Mouse (Mus musculus): ENCODE data around the gene Pofut2. TPM values are rescaled to one million over a fixed set of nuclear protein-coding genes. Genes with fewer than 3 reads are reported as not detected.

The Pofut2 gene
- total RNA-seq (2021), result 10 to 100 TPM; 73.0 to 87.9 TPM
- polyA plus RNA-seq (2012; rRNA removed), result 107 and 117 TPM in 2 replicates
- long read RNA-seq, transcript Pofut2-201 (9 exons, 2,290 nt), result major isoform, 84 of 110 reads
- long read RNA-seq, partial matches to known transcripts, result 17 of 110 reads
- long read RNA-seq, other reads (novel, unspliced or antisense), result 9 of 110 reads

DNA sequence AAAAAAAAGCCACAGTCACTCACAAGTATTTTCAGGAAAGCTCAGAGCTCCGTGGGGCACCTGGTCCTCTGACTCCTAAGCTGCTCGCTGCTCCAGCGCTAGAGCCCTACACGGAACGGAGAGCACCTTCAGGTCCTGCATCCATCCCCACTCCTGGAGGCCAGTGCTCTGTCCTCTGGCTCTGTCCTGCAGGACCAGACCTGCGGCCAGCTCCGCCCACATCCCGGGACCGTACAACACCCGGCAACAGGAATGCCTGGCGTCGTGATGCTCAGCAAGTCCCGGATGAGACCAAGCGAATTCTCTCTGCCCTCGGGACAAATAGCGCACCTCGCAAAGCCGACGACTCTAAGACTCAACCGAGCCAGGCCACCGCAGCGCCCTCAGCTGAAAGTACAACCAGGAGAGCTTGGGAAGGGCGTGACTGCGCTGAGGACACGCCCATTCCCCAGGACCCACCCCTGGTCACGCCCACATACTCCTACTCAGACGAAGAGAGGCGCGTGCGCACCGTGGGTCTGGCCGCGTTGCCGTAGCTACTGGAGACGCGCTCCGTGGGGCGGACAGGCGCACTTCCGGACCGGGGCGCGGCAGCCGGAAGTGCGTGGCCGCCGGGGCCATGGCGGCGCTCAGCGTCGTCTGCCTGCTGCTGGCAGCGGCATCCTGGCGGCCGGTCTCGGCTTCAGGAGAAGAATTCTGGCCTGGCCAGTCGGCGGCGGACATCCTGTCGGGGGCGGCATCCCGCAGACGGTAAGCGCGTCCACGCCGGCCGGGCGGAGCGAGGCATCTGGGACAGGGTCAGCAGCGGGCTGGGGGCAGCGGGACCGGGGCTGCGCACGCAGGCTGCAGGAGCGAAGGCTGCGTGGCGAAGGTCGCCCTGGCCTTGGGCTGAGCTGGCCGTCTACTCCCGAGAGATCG lies at the start of gene Pofut2:
Gene Pofut2, plus strand, starts transcription at position 515 of the 918 bp plus-strand sequence.
- DNase-seq, result peak; percentile 95

DNA sequence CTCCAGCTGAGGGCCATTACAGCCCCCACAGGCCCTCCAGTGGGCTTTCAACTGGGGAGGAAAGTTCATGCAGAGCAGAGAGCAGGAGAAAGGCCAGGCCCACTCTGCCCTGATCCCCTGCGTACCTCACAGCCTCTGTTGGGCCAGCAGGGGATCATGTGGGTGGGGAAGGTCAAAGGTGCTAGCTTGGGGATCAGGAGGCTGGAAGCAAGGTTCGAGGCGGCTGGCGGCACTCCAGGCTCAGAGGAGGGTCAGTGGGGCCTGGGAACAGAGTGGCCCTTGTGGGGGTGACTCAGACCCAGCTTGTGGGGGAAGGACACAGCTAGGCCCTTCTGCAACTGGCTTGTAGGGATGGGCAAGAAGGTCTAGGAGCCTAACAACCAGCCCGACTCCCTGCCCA lies 49.8 kb upstream of the Pofut2 start:
- no peak for DNase-seq

DNA sequence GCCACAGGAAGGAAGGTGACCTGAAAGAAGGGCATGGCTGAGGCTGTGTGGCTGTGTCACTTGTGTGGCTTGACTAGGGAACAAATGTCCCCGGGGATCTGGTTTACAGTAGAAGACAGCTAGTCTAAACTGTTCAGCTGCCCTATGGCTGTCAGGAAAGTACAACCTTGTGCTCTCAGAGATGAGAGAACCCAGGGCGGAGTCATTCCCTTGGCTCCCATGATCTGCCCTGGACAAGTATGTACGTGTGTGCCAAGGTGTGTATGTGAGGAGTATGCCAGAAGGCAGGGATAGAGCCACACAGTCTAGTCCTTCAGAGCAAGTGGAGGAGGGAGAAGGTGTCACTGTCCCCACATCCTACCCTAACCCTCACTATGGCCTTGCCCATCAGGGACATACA lies 48.4 kb upstream of the Pofut2 start:
- DNase-seq, result no peak

DNA sequence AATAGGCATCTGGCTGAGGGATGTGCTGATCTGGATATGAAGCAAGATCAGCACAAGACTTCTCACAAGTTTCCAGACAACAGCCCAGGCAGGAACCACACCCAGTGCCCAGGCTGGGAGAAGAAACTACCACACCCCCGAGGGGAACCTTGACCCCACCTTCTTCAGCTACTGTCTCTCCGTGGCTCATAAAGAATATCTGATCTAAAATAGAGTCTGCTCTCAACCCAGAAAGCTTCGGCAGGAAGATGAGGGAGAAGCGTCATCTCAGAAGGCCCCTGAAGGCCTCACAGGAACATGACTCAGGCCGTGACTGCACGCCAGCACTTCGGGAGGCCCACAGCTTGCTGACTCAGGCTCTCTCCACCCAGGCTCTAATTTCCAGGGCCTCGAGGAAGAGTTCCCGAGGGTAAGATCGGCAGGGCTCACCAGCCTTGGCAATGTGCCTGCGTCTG lies 47.9 kb upstream of the Pofut2 start:
- peak; percentile 92 for DNase-seq

GRCm38 (mm10) chr10:77212354-77213120 lies 46.5 kb upstream of the Pofut2 start:
- no peak for DNase-seq

DNA sequence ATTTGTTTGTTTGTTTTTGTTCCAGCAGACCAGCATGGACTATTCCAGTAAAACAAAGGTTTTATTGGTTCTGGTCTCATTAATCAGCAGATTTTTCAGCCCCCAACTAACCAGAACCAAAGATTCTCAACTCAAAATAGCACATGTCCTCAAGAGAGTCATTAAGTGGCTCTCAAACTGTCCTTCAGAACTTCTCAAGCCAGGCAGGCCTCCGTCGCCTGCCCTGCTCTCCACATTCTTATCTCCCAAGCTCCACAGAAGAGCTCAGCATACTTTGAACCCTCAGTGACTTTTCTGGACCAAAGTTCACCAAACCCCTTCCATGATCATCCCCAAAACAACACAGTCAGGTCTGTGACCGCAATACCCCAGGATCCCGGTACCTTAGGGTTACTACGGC lies 45.5 kb upstream of the Pofut2 start:
- no peak for DNase-seq

- DNase-seq, result peak; percentile 35
These were observed 44.4 kb upstream of the Pofut2 start for GRCm38 (mm10) chr10:77214586-77214985.

- DNase-seq, result no peak
These were observed 43.4 kb upstream of the Pofut2 start for GRCm38 (mm10) chr10:77215641-77216040.

- DNase-seq, result no peak
These were observed 42.7 kb upstream of the Pofut2 start for GRCm38 (mm10) chr10:77216313-77216712.

GRCm38 (mm10) chr10:77217155-77217731 lies 41.8 kb upstream of the Pofut2 start:
- DNase-seq, result no peak

DNA sequence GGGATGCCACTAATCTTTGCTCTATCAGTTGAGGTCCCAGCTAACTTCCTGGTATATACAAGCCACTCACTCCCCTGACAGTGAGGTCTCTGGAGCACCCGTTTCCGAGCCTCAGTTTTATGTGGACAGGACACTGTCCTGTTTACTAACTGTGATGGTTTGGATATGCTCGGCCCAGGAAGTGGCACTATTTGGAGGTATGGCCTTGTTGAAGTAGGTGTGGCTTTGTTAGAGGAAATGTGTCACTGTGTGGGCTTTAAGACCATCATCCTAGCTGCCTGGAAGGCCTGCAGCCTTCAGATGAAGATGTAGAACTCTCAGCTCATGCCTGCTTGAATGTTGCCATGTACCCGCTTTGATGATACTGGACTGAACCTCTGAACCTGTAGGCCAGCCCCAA lies 41.0 kb upstream of the Pofut2 start:
- no peak for DNase-seq

GRCm38 (mm10) chr10:77219411-77220025 lies 39.5 kb upstream of the Pofut2 start:
- DNase-seq, result no peak

- no peak for DNase-seq
These were observed 37.9 kb upstream of the Pofut2 start for GRCm38 (mm10) chr10:77221108-77221507.

GRCm38 (mm10) chr10:77222963-77223552 lies 36.0 kb upstream of the Pofut2 start:
- DNase-seq, result no peak

DNA sequence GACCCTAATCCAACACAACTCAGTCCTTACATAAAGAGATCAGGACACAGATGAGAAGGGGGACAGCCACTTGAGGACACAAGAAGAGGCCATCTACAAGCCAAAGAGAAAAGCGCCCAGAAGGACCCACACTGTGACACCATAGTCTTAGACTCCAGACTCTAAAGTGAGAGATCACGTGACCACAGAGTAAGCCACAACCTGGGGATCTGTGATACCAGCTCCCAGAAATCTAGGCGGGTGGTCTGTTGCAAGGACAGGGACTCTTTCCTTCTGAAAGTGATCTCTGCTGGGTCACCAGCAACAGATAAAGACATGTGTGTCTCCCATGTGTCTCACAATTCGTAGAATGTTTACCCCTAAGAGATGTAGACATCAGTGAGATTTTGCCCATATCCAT lies 34.6 kb upstream of the Pofut2 start:
- DNase-seq, result no peak

- no peak for DNase-seq
These were observed 33.6 kb upstream of the Pofut2 start for GRCm38 (mm10) chr10:77225414-77225813.

DNA sequence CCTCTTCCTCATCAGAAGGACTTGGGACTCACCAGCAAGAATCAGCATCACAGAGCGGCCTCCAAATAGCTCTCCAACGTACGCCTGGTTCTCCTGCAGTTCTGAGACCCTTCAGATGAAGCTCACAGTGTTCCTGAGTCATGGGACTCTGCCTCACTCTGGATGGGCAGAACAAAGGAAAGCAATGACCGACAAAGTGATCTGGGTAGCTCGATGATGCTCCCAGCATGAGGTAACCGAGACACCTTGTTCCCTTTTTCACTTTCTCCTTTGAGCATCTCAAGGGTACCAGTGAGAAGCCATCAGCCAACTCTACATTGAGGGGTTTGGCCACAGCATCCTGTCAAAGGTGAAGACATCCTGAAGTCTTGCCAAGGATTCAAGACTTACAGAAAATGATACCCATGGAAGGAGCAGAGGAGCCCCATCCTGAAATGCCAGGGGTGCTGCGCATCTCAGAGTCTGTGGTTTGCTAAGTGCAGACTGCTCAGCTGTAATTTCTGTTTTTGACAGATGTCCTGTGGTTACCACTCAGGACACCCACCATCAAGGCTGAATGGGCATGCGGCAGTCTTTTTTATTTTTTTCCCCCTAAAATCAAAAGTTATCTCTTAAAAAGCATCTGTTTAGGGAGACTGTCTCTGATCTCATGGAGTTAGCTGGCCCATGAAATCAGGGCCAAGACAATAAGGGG lies 32.9 kb upstream of the Pofut2 start:
- DNase-seq, result no peak

DNA sequence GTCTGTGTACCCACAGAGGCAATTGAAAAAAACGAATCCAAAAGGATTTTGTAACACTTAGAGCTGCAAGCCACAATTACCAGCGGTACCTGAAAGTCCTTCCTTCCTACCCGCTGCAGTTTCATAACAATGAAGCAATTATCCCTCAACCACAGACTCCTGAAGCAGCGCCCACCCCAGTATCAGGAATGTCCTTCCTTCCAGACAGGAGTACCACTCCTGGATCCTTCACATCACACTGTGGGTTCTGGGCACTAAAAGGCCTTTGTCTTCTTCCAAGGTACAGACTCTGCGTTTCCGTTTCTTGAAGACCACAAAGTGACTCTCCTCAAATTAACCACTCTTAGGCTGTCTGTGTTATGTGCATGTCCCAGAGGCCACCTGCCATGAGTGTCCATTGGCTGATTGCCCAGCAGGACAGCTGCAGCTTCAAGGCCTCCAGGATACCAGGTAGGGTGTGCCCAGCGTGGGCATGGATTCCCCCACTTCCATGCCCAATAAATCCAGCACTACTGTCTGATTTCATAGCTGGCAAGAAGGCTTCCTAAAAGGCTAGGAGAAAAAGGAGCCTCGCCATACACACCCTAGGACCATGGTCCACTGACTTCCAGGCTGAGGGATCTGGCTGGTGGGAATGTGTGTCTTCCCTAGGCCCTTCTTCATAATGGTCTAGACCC lies 32.2 kb upstream of the Pofut2 start:
- no peak for DNase-seq

- DNase-seq, result no peak
These were observed 31.7 kb upstream of the Pofut2 start for GRCm38 (mm10) chr10:77227368-77227723.

All from adrenal gland, adult 2 months (tissue).